Mouse (Mus musculus): ENCODE results near the gene Cdk5r2. TPM values are rescaled to one million over a fixed set of nuclear protein-coding genes. Genes with fewer than 3 reads are reported as not detected.
A peak's percentile ranks its signal among the peaks of the same experiment; 100 is the strongest.
"Not testable (repeated sequence)": the region's sequence is repeated elsewhere in the genome, so short reads cannot be mapped to it uniquely, and the experiment has no call there.

Cdk5r2 gene
- not detected for polyA plus RNA-seq (2017; shearing (Covaris generic))

DNA sequence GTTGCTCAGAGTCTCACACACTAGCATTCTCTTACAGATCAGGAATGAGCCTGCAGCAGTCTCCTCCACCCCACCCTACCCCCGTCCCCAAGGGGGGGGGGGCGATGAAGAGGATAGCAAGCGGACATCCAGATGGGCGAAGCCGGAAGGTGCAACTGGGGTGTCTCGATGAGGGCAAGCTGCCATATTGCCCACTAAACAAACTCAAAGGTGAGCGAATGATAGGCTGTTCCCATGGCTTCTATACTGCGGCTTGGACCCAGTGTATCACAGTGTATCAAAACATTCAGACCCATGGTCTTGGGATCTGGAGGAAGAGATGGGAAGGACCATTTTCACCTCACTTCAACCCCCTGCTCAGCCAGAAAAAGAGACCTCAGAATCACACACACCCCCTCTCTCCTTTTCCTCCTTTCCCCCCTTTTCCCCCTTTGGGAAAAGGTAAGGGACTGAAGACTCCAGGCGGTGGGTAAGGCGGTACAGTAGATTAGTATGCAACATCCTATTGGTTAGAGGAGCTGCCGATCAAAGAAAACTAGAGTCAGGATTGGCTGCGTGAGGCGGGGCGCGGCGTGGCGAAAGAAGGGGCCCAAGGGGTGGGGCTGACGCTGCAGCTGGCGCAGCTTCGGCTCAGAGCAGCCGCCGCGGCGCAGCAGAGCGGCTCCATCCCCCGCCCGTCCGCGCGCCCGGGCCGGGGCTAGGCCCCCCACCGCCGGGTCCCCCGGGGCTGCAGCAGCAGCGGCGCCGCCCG lies at the start of gene Cdk5r2:
Cdk5r2 (plus strand) TSS at position 629 of the 751 bp plus-strand sequence.
- peak; percentile 88 for ATAC-seq

DNA sequence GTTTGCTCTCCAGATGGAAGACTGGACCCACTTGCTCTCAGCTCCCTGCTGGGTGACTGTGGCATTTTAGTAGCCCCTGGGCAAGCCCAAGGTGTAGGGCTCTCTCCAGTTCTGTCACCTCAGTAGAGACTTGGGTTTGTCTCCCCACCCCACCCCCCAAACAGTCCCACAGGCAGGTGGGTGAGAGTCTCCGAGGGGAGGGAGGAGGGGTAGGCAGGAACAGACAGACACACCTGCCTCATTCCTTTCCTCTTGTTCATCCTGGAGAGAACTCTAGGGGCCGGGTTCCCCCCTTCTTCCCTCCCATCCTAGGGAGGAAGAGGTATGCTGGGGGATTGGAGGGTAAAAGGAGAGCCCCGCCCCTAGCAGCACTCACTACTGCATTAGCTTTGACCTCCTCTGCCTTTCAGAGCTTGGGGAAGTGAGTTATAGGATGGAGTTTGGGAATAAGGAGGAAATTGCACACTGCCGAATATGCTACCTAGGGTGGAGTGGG lies 49.3 kb upstream of the Cdk5r2 start:
- no peak for ATAC-seq

DNA sequence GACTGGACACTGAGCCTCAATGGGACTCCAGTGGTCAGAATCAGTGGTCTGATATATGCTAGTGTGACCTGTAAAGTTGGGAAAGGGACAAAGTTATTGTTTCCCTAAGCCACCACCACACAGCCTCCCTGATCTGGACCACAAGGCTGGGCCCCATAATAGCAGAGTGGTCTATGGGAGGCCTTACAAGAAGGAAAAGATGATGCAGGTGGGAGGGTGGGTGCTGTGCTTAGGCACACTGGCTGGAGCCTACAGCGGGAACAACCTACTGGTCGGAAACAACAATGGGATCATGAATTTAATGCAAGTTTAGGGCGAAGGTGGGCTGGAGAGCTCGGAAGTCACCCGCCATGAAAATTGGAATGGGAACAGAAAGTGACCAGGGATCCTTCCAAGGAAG lies 48.9 kb upstream of the Cdk5r2 start:
- no peak for ATAC-seq

DNA sequence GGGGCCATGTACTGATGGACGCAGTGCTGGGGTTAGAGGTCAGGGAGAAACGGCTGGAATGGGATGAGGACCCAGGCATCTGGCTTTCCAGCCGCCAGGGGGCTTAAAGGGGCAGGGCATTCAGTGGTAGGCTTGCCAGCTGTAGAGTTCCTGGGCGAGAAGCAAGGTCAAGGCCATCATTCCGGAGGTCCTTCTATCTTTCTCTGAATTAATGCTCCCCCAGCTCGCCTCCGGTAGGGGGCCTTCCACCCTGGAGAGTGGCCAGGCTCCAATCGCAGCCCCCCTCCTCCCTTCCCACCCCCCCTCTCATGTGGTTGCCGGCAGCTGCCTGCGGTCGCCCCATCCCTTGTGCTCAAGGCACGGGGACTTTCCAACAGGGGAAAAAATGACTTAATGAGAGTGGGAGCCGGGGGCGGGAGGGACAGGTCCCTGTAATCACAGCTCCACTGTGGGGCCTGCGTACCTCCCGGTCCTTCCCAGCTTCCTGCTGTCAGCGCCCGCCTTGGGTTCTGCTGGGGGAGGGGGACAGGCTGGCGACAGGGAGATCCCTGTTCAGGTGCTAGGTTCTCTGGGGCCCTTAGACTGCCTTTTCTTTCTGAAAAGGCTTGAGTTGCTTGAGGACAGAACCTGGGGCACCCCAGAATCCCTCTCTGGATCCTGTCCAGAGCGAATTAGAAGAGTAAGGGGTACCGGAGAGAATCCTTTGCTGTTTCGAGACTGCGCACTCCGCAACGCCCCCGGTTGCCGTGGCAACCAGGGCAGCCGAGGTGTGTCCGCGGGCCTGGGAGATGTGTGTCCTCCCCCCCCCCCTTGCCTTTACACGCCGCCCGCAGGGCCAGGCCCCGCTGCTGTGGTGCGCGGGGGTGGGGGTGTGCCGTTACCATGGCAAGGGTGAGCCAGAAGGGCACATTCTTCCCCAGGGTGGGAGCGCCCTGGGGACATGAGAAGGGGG lies 48.1 kb upstream of the Cdk5r2 start:
- ATAC-seq = peak; percentile 53

DNA sequence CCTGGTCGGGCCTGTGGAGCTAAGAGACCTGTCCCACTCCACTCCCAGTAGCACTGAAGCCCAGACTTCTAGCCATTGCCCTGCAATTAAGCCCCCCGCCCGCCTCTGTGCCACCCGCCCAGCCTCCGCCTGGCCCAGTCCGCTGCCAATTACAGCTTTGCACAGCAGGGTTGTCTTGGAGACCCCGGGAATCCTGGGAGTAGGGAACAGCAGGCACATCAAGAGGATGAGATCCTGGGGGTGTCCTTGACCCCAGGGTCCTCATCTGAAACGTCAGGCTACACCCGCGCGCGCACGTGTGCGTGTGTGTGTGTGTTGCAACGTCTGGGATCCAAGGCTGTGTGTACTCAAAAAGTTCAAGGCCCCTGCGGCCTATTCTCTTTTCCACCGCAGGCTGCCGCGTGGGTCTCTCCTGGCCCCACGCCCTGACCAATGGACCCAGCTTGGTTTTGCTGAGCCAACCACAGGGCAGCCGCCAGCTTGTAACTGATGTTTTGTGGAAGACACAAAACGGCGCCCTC lies 47.1 kb upstream of the Cdk5r2 start:
- no peak for ATAC-seq

DNA sequence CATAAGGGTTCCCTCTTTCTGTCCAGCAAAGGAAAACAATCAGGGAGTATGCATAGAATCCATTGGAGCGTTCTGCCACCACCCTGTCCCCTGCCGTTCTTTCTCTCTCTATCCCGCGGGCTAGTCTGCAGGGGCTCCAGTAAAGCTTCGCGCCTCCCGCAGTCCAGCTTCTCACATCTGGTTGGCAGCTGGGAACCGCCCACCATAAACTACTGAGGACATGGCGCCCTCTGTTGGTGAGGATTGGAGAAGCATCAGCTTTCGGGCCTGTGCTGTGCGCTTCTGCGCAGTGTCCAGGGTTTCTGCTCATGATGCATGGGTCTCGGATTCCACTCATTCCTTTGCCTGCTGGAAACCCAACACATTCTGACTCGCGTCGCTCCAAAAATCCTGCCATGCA lies 46.7 kb upstream of the Cdk5r2 start:
- peak; percentile 66 for ATAC-seq

DNA sequence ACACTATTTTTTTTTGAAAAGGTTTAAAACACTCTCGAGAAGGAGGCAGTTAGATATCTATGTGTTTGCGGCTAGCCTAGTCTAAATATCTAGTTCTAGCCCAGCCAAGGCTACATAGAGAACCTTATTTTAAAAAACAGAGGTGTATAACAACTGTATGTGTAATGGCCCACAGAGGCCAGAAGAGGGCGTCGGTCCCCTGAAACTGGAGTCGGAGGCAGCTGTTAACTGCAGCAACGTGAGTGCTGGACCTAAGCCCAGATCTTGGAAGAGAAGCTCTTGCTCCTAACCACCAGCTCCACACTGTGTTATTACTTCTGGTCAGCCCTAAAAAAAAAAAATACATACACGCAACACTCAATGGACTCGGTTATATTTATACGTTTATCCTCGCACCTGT lies 45.7 kb upstream of the Cdk5r2 start:
- no peak for ATAC-seq

DNA sequence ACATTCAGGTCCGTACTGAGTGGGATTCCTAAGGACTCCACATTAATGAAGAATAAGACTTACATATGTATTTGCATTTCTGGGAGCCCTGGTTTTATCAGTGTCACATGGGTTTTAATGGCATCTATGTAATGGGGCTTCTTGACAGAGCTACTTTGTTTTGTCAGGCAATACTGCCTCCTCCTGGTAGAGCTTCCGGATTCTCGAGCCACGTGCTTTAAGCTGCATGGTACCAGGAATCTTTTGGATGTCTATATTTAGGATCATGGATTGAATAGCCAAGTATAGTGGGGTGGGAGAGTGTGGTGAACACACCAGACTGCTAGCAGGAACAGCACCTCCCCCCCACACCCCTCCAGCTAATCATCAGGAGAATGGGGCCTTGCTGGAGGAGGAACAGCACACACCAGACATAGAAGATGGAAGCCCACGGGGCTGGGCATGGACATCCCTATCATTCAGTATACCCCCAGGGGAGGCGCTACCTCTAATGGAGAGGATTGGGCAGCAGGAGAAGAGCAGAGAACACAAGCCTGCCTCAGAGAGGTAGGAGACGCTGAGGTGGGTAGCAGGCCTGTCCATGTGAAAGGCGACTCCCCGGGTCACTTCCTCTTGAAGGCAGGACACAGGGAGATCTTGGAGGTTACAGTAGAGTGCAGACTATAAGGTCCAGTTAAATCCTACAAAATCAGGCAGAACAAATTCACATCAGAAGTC lies 39.6 kb upstream of the Cdk5r2 start:
- ATAC-seq = no peak

DNA sequence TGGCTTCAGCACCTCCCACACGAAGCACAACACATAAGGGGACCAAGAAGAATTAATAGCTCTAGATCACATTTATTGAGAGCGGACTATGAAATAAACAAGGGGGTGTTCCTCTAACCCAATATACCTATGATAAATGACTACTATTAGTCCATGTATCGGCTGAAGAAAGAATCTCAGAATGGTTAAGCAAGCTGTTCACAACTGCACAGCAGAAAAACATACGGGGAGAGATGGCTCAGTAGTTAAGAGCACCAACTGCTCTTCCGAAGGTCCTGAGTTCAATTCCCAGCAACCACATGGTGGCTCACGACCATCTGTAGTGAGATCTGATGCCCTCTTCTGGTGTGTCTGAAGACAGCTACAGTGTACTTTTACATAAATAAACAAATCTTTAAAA lies 38.8 kb upstream of the Cdk5r2 start:
- ATAC-seq = not testable (repeated sequence)

DNA sequence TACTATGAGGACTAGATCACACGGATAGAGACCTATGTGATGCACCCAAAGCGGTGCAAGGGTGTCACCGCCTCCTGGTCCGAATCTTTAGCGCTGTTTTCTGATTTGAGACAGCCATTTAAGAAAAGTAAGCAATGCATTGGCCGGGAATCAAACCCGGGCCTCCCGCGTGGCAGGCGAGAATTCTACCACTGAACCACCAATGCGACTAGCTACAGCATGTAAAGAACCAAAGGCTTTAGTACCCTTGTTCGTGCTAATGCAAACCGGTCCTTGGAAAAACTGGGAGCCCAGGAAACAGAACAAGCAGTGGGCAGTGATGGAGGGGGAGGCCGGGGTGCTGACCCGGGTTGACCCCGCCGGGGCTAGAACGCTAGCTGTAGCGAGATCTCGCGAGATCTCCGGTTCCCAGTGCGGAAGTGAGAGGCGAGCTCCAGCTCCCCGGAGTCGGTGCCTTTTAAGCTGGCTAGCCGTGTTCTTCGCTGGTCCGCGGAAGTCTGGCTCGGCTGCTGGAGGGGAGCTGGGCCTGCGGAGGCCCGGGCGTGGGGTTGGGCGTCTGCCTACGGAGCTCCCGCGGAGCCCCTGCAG lies 38.0 kb upstream of the Cdk5r2 start:
- ATAC-seq = peak; percentile 97

DNA sequence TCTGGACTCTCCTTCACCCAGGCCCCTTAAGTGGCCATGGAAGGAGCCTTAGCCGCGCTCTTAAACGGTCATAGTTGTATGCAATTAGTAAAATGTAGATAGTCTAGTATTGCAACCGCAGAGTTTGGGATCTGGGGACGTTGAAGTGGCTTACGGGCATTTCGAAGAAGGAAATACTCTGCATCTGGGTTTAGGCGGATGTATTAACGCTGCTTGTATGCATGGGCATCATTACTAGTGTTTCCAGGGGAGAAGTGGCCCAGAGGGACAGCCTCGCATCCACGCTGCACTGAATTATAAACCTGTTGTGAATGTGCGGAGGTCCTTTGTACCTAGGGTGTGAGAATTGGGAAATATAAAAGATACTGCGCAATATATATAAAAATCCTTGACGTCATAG lies 37.5 kb upstream of the Cdk5r2 start:
- ATAC-seq = peak; percentile 51

DNA sequence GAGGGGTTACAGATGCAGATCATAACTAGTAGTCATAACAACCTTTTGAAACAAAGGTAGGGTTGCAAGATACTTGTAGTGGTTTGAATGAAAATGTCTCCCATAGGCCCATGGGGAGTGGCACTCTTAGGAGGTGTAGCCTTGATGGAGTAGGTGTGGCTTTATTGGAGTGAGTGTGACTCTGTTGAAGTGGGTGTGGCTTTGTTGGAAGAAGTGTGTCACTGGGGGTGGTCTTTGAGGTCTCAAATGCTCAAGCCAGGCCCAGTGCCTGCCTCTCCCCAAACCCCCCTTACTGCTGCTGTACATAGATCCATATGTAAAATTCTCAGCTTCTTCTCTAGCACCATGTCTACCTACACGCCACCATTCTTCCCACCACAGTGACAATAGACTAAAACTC lies 36.2 kb upstream of the Cdk5r2 start:
- no peak for ATAC-seq

DNA sequence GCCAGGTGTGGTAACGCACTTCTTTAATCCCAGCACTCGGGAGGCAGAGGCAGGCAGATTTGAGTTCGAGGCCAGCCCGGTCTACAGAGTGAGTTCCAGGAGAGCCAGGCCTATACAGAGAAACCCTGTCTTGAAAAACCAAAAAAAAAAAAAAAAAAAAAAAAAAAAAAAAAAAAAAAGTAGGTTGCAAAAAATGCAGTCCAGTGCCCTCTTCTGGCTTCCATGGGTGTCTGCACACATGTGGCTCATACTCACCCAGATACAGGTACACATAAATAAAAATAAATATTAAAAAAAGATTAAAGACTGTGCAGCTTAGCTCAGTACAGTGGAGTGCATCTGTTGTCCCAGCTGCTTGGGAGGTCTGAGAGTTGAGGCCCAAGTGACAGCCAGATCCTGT lies 31.1 kb upstream of the Cdk5r2 start:
- ATAC-seq = not testable (repeated sequence)

DNA sequence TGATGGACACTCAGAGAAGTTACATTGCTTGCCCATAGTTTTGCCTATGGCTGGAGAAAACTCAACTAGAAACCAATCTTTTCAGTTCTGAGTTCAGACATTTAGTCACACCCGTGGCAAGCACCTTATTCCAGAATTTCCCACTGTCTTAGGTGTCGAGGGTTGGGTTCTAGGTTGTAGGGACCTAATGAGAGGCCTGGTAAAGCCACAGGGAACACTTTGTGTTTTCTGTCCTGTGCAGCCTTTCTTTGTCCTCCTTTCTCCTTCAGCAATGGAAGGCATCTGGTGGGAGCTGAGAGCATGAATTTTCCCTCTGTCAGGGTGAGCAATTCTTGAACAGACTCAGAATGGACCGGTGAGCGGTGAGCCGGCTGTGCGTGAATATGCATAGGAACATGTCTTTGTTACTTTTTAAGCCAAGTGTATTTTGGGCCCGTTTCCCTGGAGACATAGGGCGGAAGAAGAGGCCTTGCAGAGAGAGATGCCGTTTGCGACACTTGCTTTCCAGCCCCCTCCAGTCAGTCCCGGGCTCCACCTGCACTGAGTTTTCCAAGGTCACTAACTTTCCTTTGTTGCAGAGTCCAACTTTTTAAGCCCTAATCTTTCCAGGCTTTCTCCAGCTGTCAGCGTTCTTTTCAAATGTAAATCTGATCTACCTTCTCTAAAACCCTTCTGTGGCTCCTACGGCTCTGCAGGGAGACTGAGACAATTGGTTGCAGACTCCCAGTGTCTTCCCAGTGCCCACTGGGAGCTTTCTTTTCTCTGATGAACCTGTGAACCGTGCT lies 30.0 kb upstream of the Cdk5r2 start:
- ATAC-seq = no peak

DNA sequence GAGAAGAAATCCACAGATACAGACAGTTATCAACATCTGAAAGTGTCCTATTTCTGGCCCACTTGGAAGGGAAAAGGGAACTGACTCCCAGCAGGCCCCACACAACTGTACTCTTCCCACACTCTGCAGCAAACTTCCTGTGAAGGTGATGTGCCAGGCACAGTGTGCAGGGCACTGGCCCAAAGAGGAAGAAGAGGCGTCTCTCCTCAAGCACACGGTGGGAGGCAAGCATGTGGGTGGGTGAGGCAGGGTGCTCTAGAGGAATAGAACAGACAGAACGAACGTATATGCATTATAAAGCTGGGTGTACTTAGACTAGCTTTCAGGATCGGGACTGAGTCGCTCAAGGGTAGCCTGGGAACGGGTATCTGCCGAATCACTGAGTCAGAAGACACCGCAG lies 24.7 kb upstream of the Cdk5r2 start:
- no peak for ATAC-seq

DNA sequence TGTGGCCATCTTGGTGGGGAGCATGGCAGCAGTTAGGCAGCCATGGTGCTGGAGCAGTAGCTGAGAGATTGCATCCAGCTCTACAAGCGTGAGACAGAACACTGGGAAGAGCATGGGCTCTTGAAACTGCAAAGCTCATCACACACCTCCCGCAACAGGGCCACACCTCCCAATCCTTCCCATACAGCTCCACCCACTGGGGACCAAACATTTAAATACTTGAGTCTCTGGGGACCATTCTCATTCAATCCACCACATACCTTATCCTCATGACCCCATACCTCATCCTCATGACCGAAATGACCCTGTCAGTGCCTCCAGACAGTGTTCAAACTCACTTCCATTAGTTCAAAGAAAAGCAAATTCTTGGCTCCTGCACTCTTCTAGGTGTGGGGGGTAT lies 21.5 kb upstream of the Cdk5r2 start:
- ATAC-seq = no peak

DNA sequence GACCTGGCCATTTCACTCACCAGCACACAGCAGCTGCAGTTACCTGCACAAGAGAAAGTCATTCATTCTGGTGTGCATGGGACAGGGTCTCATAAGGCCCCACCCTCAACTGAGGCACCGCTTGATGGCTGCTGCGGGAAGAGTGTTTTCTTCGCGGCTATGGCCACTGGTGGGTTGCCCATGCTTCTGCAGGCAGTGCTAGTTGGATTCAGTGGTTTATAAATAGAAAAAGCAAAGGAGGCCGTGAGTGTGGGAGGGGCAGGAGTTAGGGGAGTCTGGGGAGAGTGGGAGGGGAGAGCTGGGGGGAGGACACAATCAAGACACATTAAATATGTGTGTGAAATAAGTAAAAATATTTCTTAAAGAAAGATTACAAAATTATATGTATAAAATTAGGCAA lies 11.6 kb upstream of the Cdk5r2 start:
- ATAC-seq = no peak

DNA sequence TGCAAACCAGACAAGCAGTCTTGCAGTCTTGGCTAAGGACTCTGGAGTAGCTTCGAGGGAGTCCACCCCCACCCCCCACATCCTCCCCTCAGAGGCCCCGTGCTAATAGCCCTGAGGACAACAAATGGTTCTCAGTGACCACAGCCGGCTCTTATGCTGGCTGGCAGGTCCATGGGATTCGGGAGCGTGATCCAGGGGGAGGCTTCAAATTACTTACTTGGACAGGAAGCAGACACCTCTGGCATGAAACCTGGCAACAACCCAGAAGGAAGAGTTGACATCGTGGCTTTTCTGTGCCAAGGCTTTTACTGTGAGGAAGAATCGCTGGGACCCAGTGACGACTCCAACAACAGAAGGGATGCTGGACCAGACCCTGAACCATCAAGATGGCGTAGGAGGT lies 8.4 kb upstream of the Cdk5r2 start:
- ATAC-seq = no peak

DNA sequence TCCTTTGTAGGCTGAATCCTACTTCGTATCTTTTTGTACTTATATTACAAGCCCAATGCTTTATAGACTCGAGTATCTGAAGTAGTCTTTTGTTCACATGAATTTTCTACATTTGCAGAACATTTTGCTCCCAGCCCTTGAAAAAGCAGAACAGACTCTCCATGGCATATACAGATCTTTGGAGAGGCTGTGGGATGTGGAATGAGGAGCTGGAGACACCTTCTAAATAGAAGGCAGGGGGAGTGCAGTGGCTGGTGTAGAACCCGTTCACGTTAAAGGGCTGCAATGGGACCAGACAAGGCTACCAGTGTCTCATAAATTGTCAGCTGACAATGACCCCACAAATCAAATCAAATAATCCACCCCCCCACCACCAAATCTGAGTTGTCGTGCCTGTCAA lies 5.8 kb upstream of the Cdk5r2 start:
- ATAC-seq = no peak

DNA sequence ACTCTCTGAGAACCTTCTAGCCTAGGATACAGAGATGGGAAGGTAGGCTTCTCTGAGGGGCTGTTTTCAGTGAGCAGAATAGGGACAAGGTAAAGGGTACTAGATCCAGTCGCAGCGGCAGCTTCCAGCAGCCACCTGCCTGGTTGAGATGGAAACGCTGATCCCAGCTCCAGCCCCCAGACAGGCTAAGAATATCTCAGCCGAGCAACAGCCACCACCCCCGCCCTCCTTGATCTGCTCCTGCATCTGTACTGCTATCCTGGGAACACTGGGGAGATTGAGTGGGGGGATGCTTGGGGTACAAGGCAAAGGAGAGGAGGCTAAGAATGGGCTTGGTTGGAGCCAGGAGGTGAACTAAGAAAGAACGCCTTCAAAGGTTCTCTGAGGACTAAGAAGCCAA lies 4.5 kb upstream of the Cdk5r2 start:
- no peak for ATAC-seq

DNA sequence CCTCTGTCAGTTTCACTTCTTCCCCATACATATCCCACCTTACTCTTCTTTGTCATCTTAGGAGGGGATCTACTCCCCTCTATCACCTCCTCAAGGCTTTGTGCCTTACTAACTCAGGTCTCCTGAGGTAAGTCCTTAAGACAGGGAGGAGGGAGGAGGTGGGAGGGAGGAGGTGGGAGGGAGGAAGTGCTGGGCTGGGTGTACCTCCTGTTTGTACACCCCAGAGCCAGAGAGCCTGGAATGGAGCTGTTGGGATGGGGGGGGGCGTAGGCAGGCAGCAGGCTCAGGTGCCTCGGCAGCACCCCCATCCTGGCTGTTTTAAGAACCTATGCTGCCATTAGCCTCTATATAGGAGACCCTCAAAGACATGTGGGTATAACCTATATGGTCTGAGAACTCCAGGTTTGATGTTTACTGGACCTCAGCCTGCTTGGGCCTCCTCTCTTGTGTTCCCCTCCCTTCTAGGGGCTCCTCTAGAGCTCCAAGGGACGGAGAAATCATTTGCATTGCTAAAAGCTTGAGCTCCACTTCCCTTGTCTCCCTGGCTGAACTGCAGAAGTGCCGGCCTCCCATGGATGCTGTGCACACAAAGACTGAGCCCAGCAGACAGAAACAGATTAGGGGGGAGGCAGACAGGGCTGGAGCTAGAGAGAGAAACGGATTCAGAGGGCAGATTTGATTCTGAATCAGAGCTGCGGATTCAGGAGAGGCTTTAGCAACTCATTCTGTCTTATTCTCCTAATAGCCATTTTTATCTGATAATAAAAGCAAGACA lies 3.5 kb upstream of the Cdk5r2 start:
- no peak for ATAC-seq

Data from CD4-positive, CD25-positive, alpha-beta regulatory T cell, adult 4 months (primary cell).